Mouse (Mus musculus) granulocyte monocyte progenitor cell, adult 5-6 weeks (primary cell): Measurements from ENCODE around the gene Ntn1. TPM values are rescaled to one million over a fixed set of nuclear protein-coding genes. Genes with fewer than 3 reads are reported as not detected.

ENCODE experiments used
- ATAC-seq: replicated peaks from 2 replicates; pipeline ENCODE4 v1.8.0; 2016; ENCODE audit warnings: mild to moderate bottlenecking, moderate TSS enrichment, inconsistent platforms; ENCODE audit not compliant: poor library complexity, severe bottlenecking
- total RNA-seq, 2 experiments: library from RNA; stranded (forward) in 1 of 2; stranded (reverse) in 1 of 2; fragments of 200-712, 200-1000 nt in 1 of 2; fragments of >200 nt in 1 of 2; fragmentation: Nextera tagmentation in 1 of 2; gene quantifications; 2 replicates each; pipeline ENCODE4 v1.2.3; 2014 to 2017

Ntn1 gene
- total RNA-seq, 2 experiments from 2014 or later, result not detected

- ATAC-seq, result no peak
Observed at GRCm38 (mm10) chr11:68200500-68200899, 200.1 kb downstream of the Ntn1 start.

GRCm38 (mm10) chr11:68199801-68200423, 200.7 kb downstream of the Ntn1 start:
- ATAC-seq, result no peak

- no peak for ATAC-seq
Observed at GRCm38 (mm10) chr11:68199103-68199502, 201.5 kb downstream of the Ntn1 start.

GRCm38 (mm10) chr11:68198696-68199095, 201.9 kb downstream of the Ntn1 start:
- ATAC-seq, result no peak

- ATAC-seq, result no peak
Observed at GRCm38 (mm10) chr11:68197471-68197870, 203.2 kb downstream of the Ntn1 start.

GRCm38 (mm10) chr11:68196566-68196965, 204.1 kb downstream of the Ntn1 start:
- no peak for ATAC-seq

- no peak for ATAC-seq
Observed at GRCm38 (mm10) chr11:68195693-68196176, 204.9 kb downstream of the Ntn1 start.

GRCm38 (mm10) chr11:68195168-68195567, 205.5 kb downstream of the Ntn1 start:
- ATAC-seq, result no peak

GRCm38 (mm10) chr11:68190849-68191248, 209.8 kb downstream of the Ntn1 start:
- ATAC-seq, result no peak

GRCm38 (mm10) chr11:68188695-68189201, 211.9 kb downstream of the Ntn1 start:
- no peak for ATAC-seq

- ATAC-seq, result no peak
Observed at GRCm38 (mm10) chr11:68187242-68187641, 213.4 kb downstream of the Ntn1 start.

- ATAC-seq, result no peak
Observed at GRCm38 (mm10) chr11:68185647-68186046, 215.0 kb downstream of the Ntn1 start.

- no peak for ATAC-seq
Observed at GRCm38 (mm10) chr11:68177415-68177814, 223.2 kb downstream of the Ntn1 start.

- ATAC-seq, result no peak
Observed at GRCm38 (mm10) chr11:68176550-68176949, 224.1 kb downstream of the Ntn1 start.

GRCm38 (mm10) chr11:68172648-68173045, 228.0 kb downstream of the Ntn1 start:
- no peak for ATAC-seq

- ATAC-seq, result no peak
Observed at GRCm38 (mm10) chr11:68171973-68172647, 228.5 kb downstream of the Ntn1 start.

- no peak for ATAC-seq
Observed at GRCm38 (mm10) chr11:68168427-68168826, 232.2 kb downstream of the Ntn1 start.

- ATAC-seq, result no peak
Observed at GRCm38 (mm10) chr11:68164408-68164807, 236.2 kb downstream of the Ntn1 start.

GRCm38 (mm10) chr11:68159867-68160266, 240.8 kb downstream of the Ntn1 start:
- ATAC-seq, result no peak
